Mouse (Mus musculus) myocyte (in vitro differentiated cells): ENCODE data around the gene Trpm5.

ENCODE experiments used
- MYOD1 ChIP-seq, 3 experiments: IDR thresholded peaks; one replicate each; pipeline ENCODE4 v1.6.1; 2011; ENCODE audit warnings: control low read depth in 2 of 3, low read depth in 2 of 3, mild to moderate bottlenecking in 2 of 3, moderate library complexity in 1 of 3; ENCODE audit not compliant: insufficient read length in 2 of 3, control insufficient read depth in 1 of 3
- MYOG ChIP-seq, 3 experiments: IDR thresholded peaks; one replicate each; pipeline ENCODE4 v1.6.1; 2011; ENCODE audit warnings: control low read depth in 2 of 3, low read depth in 2 of 3, mild to moderate bottlenecking in 2 of 3; ENCODE audit not compliant: insufficient read length in 2 of 3, control insufficient read depth in 1 of 3, insufficient read depth in 1 of 3
- POLR2A ChIP-seq: IDR thresholded peaks from one replicate; pipeline ENCODE4 v1.6.1; 2011; ENCODE audit warnings: low read depth, mild to moderate bottlenecking, control low read depth, moderate library complexity; ENCODE audit not compliant: insufficient read length
- POLR2AphosphoS2 ChIP-seq: IDR thresholded peaks from one replicate; pipeline ENCODE4 v1.6.1; 2011; ENCODE audit warnings: low read depth, control low read depth; ENCODE audit not compliant: insufficient read length
- REST ChIP-seq: IDR thresholded peaks from one replicate; pipeline ENCODE4 v1.6.1; 2011; ENCODE audit warnings: mild to moderate bottlenecking, control low read depth, moderate library complexity; ENCODE audit not compliant: insufficient read depth, insufficient read length
- SRF ChIP-seq: IDR thresholded peaks from one replicate; pipeline ENCODE4 v1.6.1; 2011; ENCODE audit warnings: low read depth; ENCODE audit not compliant: control insufficient read depth, insufficient read length
- TCF12 ChIP-seq: IDR thresholded peaks from one replicate; pipeline ENCODE4 v1.6.1; 2011; ENCODE audit warnings: mild to moderate bottlenecking, control low read depth; ENCODE audit not compliant: poor library complexity, insufficient read depth, severe bottlenecking
- USF1 ChIP-seq: IDR thresholded peaks from one replicate; pipeline ENCODE4 v1.6.1; 2011; ENCODE audit warnings: low read depth, mild to moderate bottlenecking, control low read depth, moderate library complexity

GRCm38 (mm10) chr7:143044049-143044825, 50.2 kb downstream of the Trpm5 start:
- TF ChIP-seq POLR2A: no peak
- no peak for TF ChIP-seq SRF
- TF ChIP-seq USF1: no peak
- no peak for TF ChIP-seq TCF12
- TF ChIP-seq REST: no peak
- no peak for TF ChIP-seq POLR2AphosphoS2
- TF ChIP-seq MYOG (IDR thresholded peaks at IDR 0.05; ENCODE audit: control insufficient read depth in 1 of 3, insufficient read depth in 1 of 3, insufficient read length in 2 of 3, low read depth in 2 of 3): no peak
- TF ChIP-seq MYOD1 (IDR thresholded peaks at IDR 0.05; ENCODE audit: control insufficient read depth in 1 of 3, insufficient read length in 2 of 3, low read depth in 2 of 3): no peak
